Mouse (Mus musculus): Measurements from ENCODE around the gene Stk32c. TPM values are rescaled to one million over a fixed set of nuclear protein-coding genes. Genes with fewer than 3 reads are reported as not detected.

Stk32c gene
- polyA plus RNA-seq, 1 experiment from 2014 or later = 0.22 TPM

DNA sequence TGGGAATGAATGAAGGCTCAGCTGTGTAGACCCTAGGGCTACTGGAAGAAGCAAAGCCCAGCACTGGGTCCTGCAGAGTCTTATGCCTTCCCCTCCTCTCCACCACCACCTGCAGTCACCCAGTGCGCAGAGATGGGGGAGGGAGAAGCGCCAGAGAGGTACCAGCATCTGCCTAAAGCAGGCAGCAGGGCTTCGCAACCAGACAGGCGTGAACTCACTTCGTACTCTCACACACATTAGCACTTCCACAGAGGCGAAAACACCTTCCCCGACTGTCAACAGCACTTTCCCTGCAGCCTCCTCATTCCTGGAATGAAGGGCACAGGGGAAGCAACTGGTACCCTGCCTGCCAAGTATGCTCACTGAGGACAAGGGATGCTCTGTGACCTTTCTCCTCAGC is 63.7 kb downstream of the Stk32c start:
- peaks cover 40% of the 10 kb centered on the region for H3K27me3 ChIP-seq (ENCODE audit: low read depth, poor library complexity, severe bottlenecking)
- H3K4me3 ChIP-seq = no peak overlapping the region
- H3K9me3 ChIP-seq (replicated peaks) = no peaks in the 10 kb centered on the region
- 29% methylated on average over 7 of the region's 7 CpGs for WGBS
- H3K4me1 ChIP-seq = peaks cover 51% of the 10 kb centered on the region
- H3K27ac ChIP-seq (replicated peaks) = peak overlapping the region; percentile 43; the same call in 1 of the 2 replicates
- no peak for DNase-seq (ENCODE audit: low spot score)
- H3K36me3 ChIP-seq = no peaks in the 10 kb centered on the region

DNA sequence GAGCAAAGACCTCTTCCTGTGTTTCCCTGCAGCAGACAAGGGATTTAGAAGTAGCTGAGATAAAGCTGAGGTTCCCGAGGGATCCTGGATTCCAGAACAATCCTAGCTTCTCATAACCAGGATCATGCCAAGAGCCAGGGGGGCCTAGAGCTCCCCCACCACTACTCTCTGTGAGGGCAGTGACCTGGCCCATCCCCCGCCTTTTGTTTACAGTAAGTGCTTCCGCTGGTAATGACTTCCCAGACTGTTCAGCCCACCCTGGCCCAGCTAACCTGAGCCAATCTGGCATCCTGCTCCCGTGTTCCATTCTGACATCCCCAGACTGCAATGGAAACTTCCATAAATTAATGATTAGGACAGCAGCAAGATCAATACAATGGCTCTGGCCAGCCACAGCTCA is 65.7 kb downstream of the Stk32c start:
- H3K9me3 ChIP-seq (replicated peaks) = no peaks in the 10 kb centered on the region
- no peak for DNase-seq (ENCODE audit: low spot score)
- no peaks in the 10 kb centered on the region for H3K36me3 ChIP-seq
- 56% methylated on average over 4 of the region's 4 CpGs for WGBS
- H3K4me1 ChIP-seq = peaks cover 58% of the 10 kb centered on the region
- peaks cover 43% of the 10 kb centered on the region for H3K27me3 ChIP-seq (ENCODE audit: low read depth, poor library complexity, severe bottlenecking)
- H3K27ac ChIP-seq (replicated peaks) = peak overlapping the region; percentile 61
- H3K4me3 ChIP-seq = no peak overlapping the region

DNA sequence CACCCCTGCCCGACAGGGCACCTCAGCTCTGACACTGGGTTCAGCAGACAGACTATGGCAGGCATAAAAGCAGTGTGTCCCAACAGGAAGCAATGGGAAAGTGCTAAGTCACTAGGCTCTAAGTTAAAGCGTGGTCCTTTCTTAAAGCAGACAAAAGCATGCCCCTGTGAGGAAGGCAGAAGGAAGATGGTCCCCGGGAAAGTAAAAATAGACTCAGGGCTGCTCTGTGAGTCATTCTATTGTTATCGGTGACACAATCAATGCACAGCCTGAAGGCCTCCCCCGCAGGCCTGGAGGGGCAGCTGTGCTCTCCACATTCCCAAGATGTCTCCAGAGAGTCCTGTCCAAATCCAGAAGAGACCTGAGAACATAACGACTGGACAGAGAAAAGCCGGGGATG is 67.2 kb downstream of the Stk32c start:
- H3K9me3 ChIP-seq (replicated peaks) = no peaks in the 10 kb centered on the region
- H3K36me3 ChIP-seq = no peaks in the 10 kb centered on the region
- no peak for DNase-seq (ENCODE audit: low spot score)
- H3K4me1 ChIP-seq = peaks cover 57% of the 10 kb centered on the region
- 46% methylated on average over 7 of the region's 7 CpGs for WGBS
- H3K4me3 ChIP-seq = no peak overlapping the region
- H3K27me3 ChIP-seq (ENCODE audit: low read depth, poor library complexity, severe bottlenecking) = peaks cover 58% of the 10 kb centered on the region
- peak overlapping the region; percentile 73 for H3K27ac ChIP-seq (replicated peaks)

DNA sequence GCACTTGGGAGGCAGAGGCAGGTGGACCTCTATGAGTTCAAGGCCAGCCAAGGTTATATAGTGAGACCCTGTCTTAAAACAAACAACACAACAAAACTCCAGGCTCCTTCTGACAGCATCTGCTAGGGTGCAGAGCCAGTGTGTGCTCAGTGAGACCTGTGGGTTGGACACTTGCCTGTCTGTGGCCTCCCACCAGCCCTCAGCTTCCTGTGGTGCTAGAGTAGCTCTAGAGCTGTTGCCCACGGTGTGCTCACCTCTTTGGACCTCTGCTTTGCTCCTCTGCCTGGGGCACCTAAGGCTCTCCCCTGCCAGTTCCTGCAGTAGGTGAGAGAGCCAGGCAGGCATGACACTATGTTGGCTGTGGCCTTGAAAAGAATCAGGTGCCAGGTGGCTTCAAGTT is 69.3 kb downstream of the Stk32c start:
- Histone ChIP-seq H3K36me3 (no peaks in the 10 kb centered on the region), H3K9me3 (replicated peaks) (no peaks in the 10 kb centered on the region), H3K4me3 (no peak overlapping the region), H3K27ac (replicated peaks) (0 out of 2 replicates have a peak overlapping the region, but pooled peaks have one; percentile 14), H3K4me1 (peaks cover 68% of the 10 kb centered on the region), H3K27me3 (ENCODE audit: low read depth, poor library complexity, severe bottlenecking) (peaks cover 53% of the 10 kb centered on the region)
- 65% methylated on average over 1 of the region's 1 CpGs for WGBS
- DNase-seq (ENCODE audit: low spot score) = no peak

- WGBS = 2% methylated on average over 11 of the region's 11 CpGs
- peak overlapping the region; percentile 20 for H3K4me3 ChIP-seq
- peak; percentile 64 for DNase-seq (ENCODE audit: low spot score)
- peaks cover 59% of the 10 kb centered on the region for H3K27me3 ChIP-seq (ENCODE audit: low read depth, poor library complexity, severe bottlenecking)
- H3K9me3 ChIP-seq (replicated peaks) = no peaks in the 10 kb centered on the region
- peak overlapping the region; percentile 82 for H3K27ac ChIP-seq (replicated peaks)
- H3K36me3 ChIP-seq = no peaks in the 10 kb centered on the region
- H3K4me1 ChIP-seq = peaks cover 65% of the 10 kb centered on the region
These were observed 73.1 kb downstream of the Stk32c start for GRCm38 (mm10) chr7:139139921-139140461.

DNA sequence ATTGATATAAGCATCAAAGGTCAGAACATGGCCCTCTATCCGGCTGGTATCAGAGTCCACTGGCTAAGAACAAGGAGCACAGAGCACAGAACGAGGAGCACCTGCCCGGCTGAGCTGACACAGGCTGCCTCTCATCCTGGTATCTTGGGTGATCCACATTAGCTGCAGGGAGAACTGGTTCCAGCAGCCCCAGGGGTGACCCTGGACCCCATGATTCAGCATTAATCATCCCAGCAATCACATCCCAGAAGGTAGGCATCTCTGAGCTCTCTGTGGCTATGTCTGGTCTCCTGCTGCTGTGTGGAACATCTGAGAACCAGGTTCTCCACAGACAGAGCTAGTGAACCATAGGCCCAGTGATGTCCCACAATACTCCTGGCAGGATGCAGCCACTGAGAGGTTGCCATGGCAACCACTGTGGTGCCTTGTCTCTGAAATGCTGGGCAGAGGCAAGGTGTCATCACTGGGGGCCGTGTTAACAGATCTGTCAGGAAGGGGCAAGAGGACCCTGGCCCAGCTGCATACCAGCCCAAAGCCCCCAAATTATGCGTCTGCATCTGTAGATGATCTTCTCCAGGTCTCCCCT is 76.1 kb downstream of the Stk32c start:
- H3K4me1 ChIP-seq = peaks cover 52% of the 10 kb centered on the region
- peaks cover 38% of the 10 kb centered on the region for H3K27me3 ChIP-seq (ENCODE audit: low read depth, poor library complexity, severe bottlenecking)
- H3K4me3 ChIP-seq = no peak overlapping the region
- DNase-seq (ENCODE audit: low spot score) = peak; percentile 30
- H3K9me3 ChIP-seq (replicated peaks) = no peaks in the 10 kb centered on the region
- WGBS = 74% methylated on average over 5 of the region's 5 CpGs
- peak overlapping the region; percentile 17; the same call in 1 of the 2 replicates for H3K27ac ChIP-seq (replicated peaks)
- no peaks in the 10 kb centered on the region for H3K36me3 ChIP-seq

- Histone ChIP-seq H3K9me3 (replicated peaks) (no peaks in the 10 kb centered on the region), H3K27me3 (ENCODE audit: low read depth, poor library complexity, severe bottlenecking) (peaks cover 21% of the 10 kb centered on the region), H3K4me3 (no peak overlapping the region), H3K36me3 (no peaks in the 10 kb centered on the region), H3K4me1 (peaks cover 49% of the 10 kb centered on the region), H3K27ac (replicated peaks) (0 out of 2 replicates have a peak overlapping the region, but pooled peaks have one; percentile 29)
- WGBS = 83% methylated on average over 5 of the region's 5 CpGs
- DNase-seq (ENCODE audit: low spot score) = no peak
These were observed 77.9 kb downstream of the Stk32c start for GRCm38 (mm10) chr7:139135236-139135635.

GRCm38 (mm10) chr7:139133446-139133845 is 79.7 kb downstream of the Stk32c start:
- DNase-seq (ENCODE audit: low spot score) = no peak
- WGBS = 85% methylated on average over 3 of the region's 3 CpGs
- Histone ChIP-seq H3K27me3 (ENCODE audit: low read depth, poor library complexity, severe bottlenecking) (peaks cover 9% of the 10 kb centered on the region), H3K9me3 (replicated peaks) (no peaks in the 10 kb centered on the region), H3K27ac (replicated peaks) (no peak overlapping the region), H3K36me3 (no peaks in the 10 kb centered on the region), H3K4me3 (no peak overlapping the region), H3K4me1 (peaks cover 42% of the 10 kb centered on the region)

DNA sequence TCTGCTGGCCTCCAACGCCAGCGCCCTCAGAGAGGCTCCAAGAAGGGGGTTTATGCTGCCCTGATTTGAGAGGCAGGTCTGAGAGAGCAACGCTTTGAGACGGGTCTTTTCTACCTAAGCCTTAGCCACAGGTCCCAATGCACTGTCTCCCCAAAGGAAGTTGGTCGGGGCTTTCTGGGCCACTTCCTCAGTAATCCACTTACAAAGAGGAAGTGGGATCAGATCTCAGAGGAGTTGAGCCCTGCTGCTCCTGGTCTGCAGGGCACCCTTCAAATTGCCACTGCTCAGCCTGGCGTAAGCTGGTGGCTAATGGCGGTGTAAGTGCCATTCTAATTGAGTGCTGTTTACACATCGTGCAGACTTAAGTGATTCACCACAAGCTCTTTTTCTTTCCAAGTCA is 81.6 kb downstream of the Stk32c start:
- Histone ChIP-seq H3K27me3 (ENCODE audit: low read depth, poor library complexity, severe bottlenecking) (no peaks in the 10 kb centered on the region; the same call in 1 of the 2 replicates), H3K4me3 (no peak overlapping the region), H3K27ac (replicated peaks) (no peak overlapping the region; the same call in 1 of the 2 replicates), H3K36me3 (no peaks in the 10 kb centered on the region), H3K9me3 (replicated peaks) (no peaks in the 10 kb centered on the region), H3K4me1 (peaks cover 31% of the 10 kb centered on the region)
- no peak for DNase-seq (ENCODE audit: low spot score)
- WGBS = 80% methylated on average over 8 of the region's 8 CpGs

DNA sequence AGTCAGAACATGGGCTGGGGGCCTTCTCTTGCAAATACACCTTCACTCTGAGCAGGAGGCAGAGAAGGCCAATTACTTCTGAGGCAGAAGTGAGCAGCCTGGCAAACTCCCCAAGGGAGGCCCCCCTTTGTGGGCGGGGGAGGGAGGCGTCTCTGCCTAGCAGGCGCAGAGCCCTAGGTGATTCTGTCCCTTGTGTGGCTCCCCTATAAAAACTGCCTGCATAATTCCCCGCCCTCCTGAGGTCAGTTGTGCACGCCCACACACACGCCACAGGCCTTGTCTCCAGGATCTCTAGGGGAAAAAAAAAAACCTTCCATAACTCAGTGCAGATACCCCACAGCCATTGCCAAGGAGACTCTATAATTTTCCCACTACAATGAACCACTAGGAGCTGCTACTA is 82.7 kb downstream of the Stk32c start:
- DNase-seq (ENCODE audit: low spot score) = no peak
- peaks cover 20% of the 10 kb centered on the region for H3K4me1 ChIP-seq
- no peak overlapping the region for H3K4me3 ChIP-seq
- no peaks in the 10 kb centered on the region; the same call in 1 of the 2 replicates for H3K27me3 ChIP-seq (ENCODE audit: low read depth, poor library complexity, severe bottlenecking)
- peak overlapping the region; percentile 38; the same call in 1 of the 2 replicates for H3K27ac ChIP-seq (replicated peaks)
- WGBS = 59% methylated on average over 6 of the region's 6 CpGs
- no peaks in the 10 kb centered on the region for H3K9me3 ChIP-seq (replicated peaks)
- H3K36me3 ChIP-seq = no peaks in the 10 kb centered on the region

DNA sequence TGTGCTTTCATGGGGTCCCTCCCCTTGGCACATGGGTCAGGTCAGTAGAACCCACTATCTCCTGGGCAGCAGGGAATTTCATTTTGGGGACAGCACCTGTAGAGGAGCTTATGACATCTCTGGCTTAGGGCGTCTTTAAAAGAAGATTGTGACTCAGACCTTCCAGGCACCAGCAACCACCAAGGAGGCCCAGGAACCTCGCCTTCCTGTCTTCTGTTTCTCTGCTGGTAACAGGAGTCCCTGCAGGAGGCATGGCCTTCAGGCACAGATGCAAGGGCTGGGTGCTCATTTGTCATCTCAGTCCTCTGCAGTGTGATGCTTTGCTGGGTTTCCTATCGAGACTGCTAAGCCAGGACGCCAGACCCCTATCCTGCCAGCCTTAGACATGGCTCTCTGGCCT is 84.1 kb downstream of the Stk32c start:
- Histone ChIP-seq H3K36me3 (no peaks in the 10 kb centered on the region), H3K4me3 (no peak overlapping the region), H3K27ac (replicated peaks) (no peak overlapping the region), H3K9me3 (replicated peaks) (no peaks in the 10 kb centered on the region), H3K27me3 (ENCODE audit: low read depth, poor library complexity, severe bottlenecking) (no peaks in the 10 kb centered on the region), H3K4me1 (peaks cover 18% of the 10 kb centered on the region)
- DNase-seq (ENCODE audit: low spot score) = no peak
- 80% methylated on average over 4 of the region's 4 CpGs for WGBS

- Histone ChIP-seq H3K9me3 (replicated peaks) (no peaks in the 10 kb centered on the region), H3K27me3 (ENCODE audit: low read depth, poor library complexity, severe bottlenecking) (no peaks in the 10 kb centered on the region), H3K4me1 (peaks cover 16% of the 10 kb centered on the region), H3K4me3 (no peak overlapping the region), H3K36me3 (no peaks in the 10 kb centered on the region), H3K27ac (replicated peaks) (no peak overlapping the region)
- WGBS = 88% methylated on average over 7 of the region's 7 CpGs
- no peak for DNase-seq (ENCODE audit: low spot score)
These were observed 86.6 kb downstream of the Stk32c start for GRCm38 (mm10) chr7:139126549-139126948.

GRCm38 (mm10) chr7:139125881-139126280 is 87.2 kb downstream of the Stk32c start:
- H3K9me3 ChIP-seq (replicated peaks) = no peaks in the 10 kb centered on the region
- WGBS = 93% methylated on average over 4 of the region's 4 CpGs
- no peak for DNase-seq (ENCODE audit: low spot score)
- H3K4me1 ChIP-seq = peaks cover 13% of the 10 kb centered on the region
- no peaks in the 10 kb centered on the region for H3K36me3 ChIP-seq
- no peaks in the 10 kb centered on the region for H3K27me3 ChIP-seq (ENCODE audit: low read depth, poor library complexity, severe bottlenecking)
- H3K4me3 ChIP-seq = no peak overlapping the region
- H3K27ac ChIP-seq (replicated peaks) = no peak overlapping the region
